Mouse (Mus musculus): Measurements from ENCODE around the gene Hivep3. TPM values are rescaled to one million over a fixed set of nuclear protein-coding genes. Genes with fewer than 3 reads are reported as not detected.

Gene Hivep3
- polyA plus RNA-seq, 1 experiment from 2014 or later: 13.8 TPM

DNA sequence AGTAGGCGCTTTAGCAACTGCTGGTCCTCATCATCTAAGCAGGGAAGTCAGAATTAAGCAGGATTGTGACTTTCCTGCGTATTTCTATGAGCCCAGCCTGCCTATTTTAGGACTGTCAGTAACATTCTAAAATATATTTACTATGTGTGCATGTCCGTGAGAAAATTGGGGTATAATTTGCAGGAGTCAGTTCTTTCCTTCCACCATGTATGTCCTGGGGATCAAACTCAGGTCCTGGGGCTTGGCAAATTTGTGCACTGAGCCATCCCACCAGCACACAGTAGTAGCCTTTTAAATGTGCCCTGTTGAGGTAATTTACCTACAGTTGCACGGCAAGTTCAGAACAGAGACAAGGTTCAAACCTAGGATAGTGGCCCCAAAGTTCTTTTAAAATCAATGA is 302.7 kb downstream of the Hivep3 start:
- H3K9ac ChIP-seq (ENCODE audit: low read length): no peak overlapping the region
- no peaks in the 10 kb centered on the region for H3K36me3 ChIP-seq (ENCODE audit: control insufficient read depth, insufficient read depth, low read length)
- no peak overlapping the region for H3K4me3 ChIP-seq (ENCODE audit: low read depth, low read length)
- 83% methylated on average over 4 of the region's 4 CpGs for WGBS
- no peaks in the 10 kb centered on the region for H3K9me3 ChIP-seq (replicated peaks; ENCODE audit: control insufficient read depth, low read length)
- no peak overlapping the region for H3K27ac ChIP-seq (ENCODE audit: low read depth, low read length)
- H3K4me1 ChIP-seq (ENCODE audit: control insufficient read depth, insufficient read depth, low read length): 0 out of 2 replicates have a peak, but pooled peaks cover 2% of the 10 kb centered on the region
- H3K27me3 ChIP-seq (replicated peaks; ENCODE audit: control insufficient read depth, insufficient read depth, low read length): peaks cover 29% of the 10 kb centered on the region
- no peak for DNase-seq (ENCODE audit: low spot score)
- no peak for ATAC-seq
- H3K4me2 ChIP-seq (ENCODE audit: low read length): no peak overlapping the region

DNA sequence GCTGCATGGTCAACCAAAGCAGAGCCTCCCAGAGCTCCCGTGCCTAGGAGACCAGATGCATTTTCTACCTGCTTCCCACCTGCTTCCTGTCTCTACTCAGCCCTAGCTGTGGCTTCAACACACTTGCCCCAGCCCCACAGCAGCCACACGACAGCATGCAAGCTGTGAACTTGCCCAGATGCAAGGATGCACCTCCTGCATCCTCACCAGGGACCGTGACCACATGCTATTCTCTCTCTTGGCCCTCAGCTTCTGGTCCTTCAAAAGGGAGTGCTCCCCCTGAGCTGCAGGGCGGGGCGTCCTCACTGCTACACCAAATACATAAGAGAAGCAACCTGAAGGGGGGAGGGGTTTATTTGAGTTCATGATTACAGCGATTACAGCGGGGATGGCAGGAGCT is 303.4 kb downstream of the Hivep3 start:
- WGBS: 54% methylated on average over 7 of the region's 7 CpGs
- peaks cover 22% of the 10 kb centered on the region for H3K27me3 ChIP-seq (replicated peaks; ENCODE audit: control insufficient read depth, insufficient read depth, low read length)
- no peak overlapping the region for H3K4me3 ChIP-seq (ENCODE audit: low read depth, low read length)
- no peak for ATAC-seq
- no peak for DNase-seq (ENCODE audit: low spot score)
- no peaks in the 10 kb centered on the region for H3K9me3 ChIP-seq (replicated peaks; ENCODE audit: control insufficient read depth, low read length)
- H3K27ac ChIP-seq (ENCODE audit: low read depth, low read length): no peak overlapping the region
- no peak overlapping the region for H3K4me2 ChIP-seq (ENCODE audit: low read length)
- H3K4me1 ChIP-seq (ENCODE audit: control insufficient read depth, insufficient read depth, low read length): 0 out of 2 replicates have a peak, but pooled peaks cover 2% of the 10 kb centered on the region
- H3K9ac ChIP-seq (ENCODE audit: low read length): no peak overlapping the region
- no peaks in the 10 kb centered on the region for H3K36me3 ChIP-seq (ENCODE audit: control insufficient read depth, insufficient read depth, low read length)

DNA sequence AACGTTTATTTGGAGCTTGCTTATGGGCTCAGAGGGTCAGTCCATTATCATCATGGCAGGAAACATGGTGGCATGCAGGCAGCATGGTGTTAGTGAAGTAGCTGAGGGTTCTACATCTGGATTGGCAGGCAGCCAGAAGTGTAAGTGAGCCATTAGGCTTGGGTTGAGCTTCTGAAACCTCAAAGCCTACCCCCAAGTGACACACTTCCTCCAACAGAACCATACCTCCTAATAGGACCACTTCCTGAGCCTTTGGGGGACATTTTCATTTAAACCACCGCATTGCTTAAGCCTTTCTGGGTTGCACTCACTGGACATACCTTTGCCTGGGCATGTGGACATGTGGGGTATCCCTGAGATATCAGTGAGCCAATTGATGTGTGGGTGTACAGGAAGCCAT is 307.9 kb downstream of the Hivep3 start:
- Histone ChIP-seq H3K27ac (ENCODE audit: low read depth, low read length) (no peak overlapping the region), H3K9ac (ENCODE audit: low read length) (no peak overlapping the region), H3K4me2 (ENCODE audit: low read length) (no peak overlapping the region), H3K9me3 (replicated peaks; ENCODE audit: control insufficient read depth, low read length) (no peaks in the 10 kb centered on the region), H3K36me3 (ENCODE audit: control insufficient read depth, insufficient read depth, low read length) (no peaks in the 10 kb centered on the region), H3K4me1 (ENCODE audit: control insufficient read depth, insufficient read depth, low read length) (peaks cover 9% of the 10 kb centered on the region), H3K4me3 (ENCODE audit: low read depth, low read length) (no peak overlapping the region), H3K27me3 (replicated peaks; ENCODE audit: control insufficient read depth, insufficient read depth, low read length) (no peaks in the 10 kb centered on the region)
- WGBS: 85% methylated on average over 2 of the region's 2 CpGs
- ATAC-seq (no peak), DNase-seq (ENCODE audit: low spot score) (no peak)

DNA sequence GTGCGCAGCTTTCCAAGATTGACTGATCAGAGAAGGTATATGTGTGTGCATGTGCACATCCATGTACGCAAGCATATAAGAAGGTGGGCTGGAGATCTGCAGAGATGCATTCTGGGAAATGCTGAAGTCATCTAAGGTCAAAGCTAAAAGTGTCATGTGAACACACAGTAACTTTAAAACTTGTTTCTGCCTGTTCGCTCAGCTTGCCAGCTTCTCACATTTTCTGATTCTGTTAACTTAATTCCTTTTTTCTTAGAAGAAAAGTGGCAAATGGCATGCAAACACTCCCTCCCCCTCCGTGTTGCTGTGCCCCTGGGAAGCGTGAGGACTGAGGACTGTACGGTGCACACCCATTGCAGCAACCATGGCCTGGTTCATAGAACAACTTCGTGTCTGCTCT is 308.9 kb downstream of the Hivep3 start:
- H3K4me3 ChIP-seq (ENCODE audit: low read depth, low read length): no peak overlapping the region
- H3K27ac ChIP-seq (ENCODE audit: low read depth, low read length): no peak overlapping the region
- H3K9me3 ChIP-seq (replicated peaks; ENCODE audit: control insufficient read depth, low read length): no peaks in the 10 kb centered on the region
- DNase-seq (ENCODE audit: low spot score) (no peak), ATAC-seq (no peak)
- H3K27me3 ChIP-seq (replicated peaks; ENCODE audit: control insufficient read depth, insufficient read depth, low read length): no peaks in the 10 kb centered on the region
- H3K9ac ChIP-seq (ENCODE audit: low read length): no peak overlapping the region
- peaks cover 9% of the 10 kb centered on the region for H3K4me1 ChIP-seq (ENCODE audit: control insufficient read depth, insufficient read depth, low read length)
- WGBS: 87% methylated on average over 7 of the region's 7 CpGs
- H3K4me2 ChIP-seq (ENCODE audit: low read length): no peak overlapping the region
- H3K36me3 ChIP-seq (ENCODE audit: control insufficient read depth, insufficient read depth, low read length): no peaks in the 10 kb centered on the region

- Histone ChIP-seq H3K27ac (ENCODE audit: low read depth, low read length) (peak overlapping the region; percentile 85), H3K9ac (ENCODE audit: low read length) (no peak overlapping the region), H3K4me2 (ENCODE audit: low read length) (no peak overlapping the region), H3K9me3 (replicated peaks; ENCODE audit: control insufficient read depth, low read length) (no peaks in the 10 kb centered on the region), H3K4me3 (ENCODE audit: low read depth, low read length) (no peak overlapping the region), H3K36me3 (ENCODE audit: control insufficient read depth, insufficient read depth, low read length) (no peaks in the 10 kb centered on the region), H3K27me3 (replicated peaks; ENCODE audit: control insufficient read depth, insufficient read depth, low read length) (no peaks in the 10 kb centered on the region), H3K4me1 (ENCODE audit: control insufficient read depth, insufficient read depth, low read length) (peaks cover 9% of the 10 kb centered on the region)
- ATAC-seq: peak; percentile 21; the same call in 1 of the 2 replicates
- WGBS: 78% methylated on average over 5 of the region's 5 CpGs
- DNase-seq (ENCODE audit: low spot score): no peak
Measured at GRCm38 (mm10) chr4:120044612-120045011, 311.0 kb downstream of the Hivep3 start.

DNA sequence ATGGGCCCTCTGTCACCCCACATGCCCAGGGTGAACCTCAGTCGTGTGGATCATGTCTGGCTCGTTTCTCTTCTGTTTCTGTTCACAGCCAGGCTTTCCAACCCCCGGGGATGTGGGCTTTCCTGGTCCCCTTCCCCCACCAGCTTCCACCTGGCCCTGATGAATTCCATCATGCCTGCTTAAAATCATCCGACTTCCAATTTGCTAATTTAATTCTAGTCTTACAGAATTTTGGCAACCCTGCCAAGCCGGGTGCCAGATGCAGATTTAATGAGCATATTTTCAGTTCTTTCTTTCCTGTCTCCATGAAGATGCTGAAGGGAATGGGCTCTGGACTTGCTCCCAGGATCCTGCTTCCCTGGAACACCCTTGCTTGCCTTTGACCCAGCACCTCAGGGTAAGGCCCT is 311.6 kb downstream of the Hivep3 start:
- 16% methylated on average over 5 of the region's 5 CpGs for WGBS
- H3K27me3 ChIP-seq (replicated peaks; ENCODE audit: control insufficient read depth, insufficient read depth, low read length): no peaks in the 10 kb centered on the region
- no peak overlapping the region for H3K4me3 ChIP-seq (ENCODE audit: low read depth, low read length)
- H3K9ac ChIP-seq (ENCODE audit: low read length): no peak overlapping the region
- H3K4me1 ChIP-seq (ENCODE audit: control insufficient read depth, insufficient read depth, low read length): peaks cover 9% of the 10 kb centered on the region
- no peak overlapping the region for H3K4me2 ChIP-seq (ENCODE audit: low read length)
- peak; percentile 87 for DNase-seq (ENCODE audit: low spot score)
- H3K36me3 ChIP-seq (ENCODE audit: control insufficient read depth, insufficient read depth, low read length): no peaks in the 10 kb centered on the region
- peak; percentile 79; the same call in 1 of the 2 replicates for ATAC-seq
- no peaks in the 10 kb centered on the region for H3K9me3 ChIP-seq (replicated peaks; ENCODE audit: control insufficient read depth, low read length)
- H3K27ac ChIP-seq (ENCODE audit: low read depth, low read length): peak overlapping the region; percentile 85

DNA sequence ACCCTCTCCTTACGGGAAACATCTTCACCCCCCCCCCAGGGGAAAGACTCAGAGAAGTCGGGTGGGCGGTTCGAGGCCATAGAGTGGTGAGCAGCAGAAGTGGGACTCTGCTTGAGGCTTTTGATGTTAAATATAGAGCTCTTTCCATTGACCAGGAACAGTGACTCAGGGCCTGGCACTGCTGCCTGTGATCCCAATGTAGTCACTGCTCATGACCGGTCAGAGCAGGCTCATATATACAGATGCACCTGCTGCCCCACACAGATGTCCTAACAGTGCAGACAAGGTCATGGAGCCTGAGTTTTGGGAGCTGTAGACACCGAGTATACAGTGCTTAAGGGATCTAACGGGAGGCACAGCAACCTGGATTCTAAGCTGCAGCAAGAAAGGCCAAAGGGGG is 312.3 kb downstream of the Hivep3 start:
- H3K27me3 ChIP-seq (replicated peaks; ENCODE audit: control insufficient read depth, insufficient read depth, low read length): no peaks in the 10 kb centered on the region
- H3K4me2 ChIP-seq (ENCODE audit: low read length): no peak overlapping the region
- H3K9me3 ChIP-seq (replicated peaks; ENCODE audit: control insufficient read depth, low read length): no peaks in the 10 kb centered on the region
- DNase-seq (ENCODE audit: low spot score) (no peak), ATAC-seq (no peak)
- H3K27ac ChIP-seq (ENCODE audit: low read depth, low read length): peak overlapping the region; percentile 85
- H3K9ac ChIP-seq (ENCODE audit: low read length): no peak overlapping the region
- H3K4me3 ChIP-seq (ENCODE audit: low read depth, low read length): no peak overlapping the region
- no peaks in the 10 kb centered on the region for H3K36me3 ChIP-seq (ENCODE audit: control insufficient read depth, insufficient read depth, low read length)
- peaks cover 9% of the 10 kb centered on the region for H3K4me1 ChIP-seq (ENCODE audit: control insufficient read depth, insufficient read depth, low read length)
- WGBS: 88% methylated on average over 7 of the region's 7 CpGs

GRCm38 (mm10) chr4:120047060-120047459 is 313.5 kb downstream of the Hivep3 start:
- ATAC-seq (no peak), DNase-seq (ENCODE audit: low spot score) (no peak)
- Histone ChIP-seq H3K27ac (ENCODE audit: low read depth, low read length) (no peak overlapping the region), H3K36me3 (ENCODE audit: control insufficient read depth, insufficient read depth, low read length) (no peaks in the 10 kb centered on the region), H3K9me3 (replicated peaks; ENCODE audit: control insufficient read depth, low read length) (no peaks in the 10 kb centered on the region), H3K4me3 (ENCODE audit: low read depth, low read length) (no peak overlapping the region), H3K27me3 (replicated peaks; ENCODE audit: control insufficient read depth, insufficient read depth, low read length) (no peaks in the 10 kb centered on the region), H3K4me1 (ENCODE audit: control insufficient read depth, insufficient read depth, low read length) (peaks cover 9% of the 10 kb centered on the region), H3K9ac (ENCODE audit: low read length) (no peak overlapping the region), H3K4me2 (ENCODE audit: low read length) (no peak overlapping the region)
- WGBS: 30% methylated on average over 4 of the region's 4 CpGs

GRCm38 (mm10) chr4:120048274-120048673 is 314.7 kb downstream of the Hivep3 start:
- Histone ChIP-seq H3K4me3 (ENCODE audit: low read depth, low read length) (no peak overlapping the region), H3K9me3 (replicated peaks; ENCODE audit: control insufficient read depth, low read length) (no peaks in the 10 kb centered on the region), H3K27ac (ENCODE audit: low read depth, low read length) (no peak overlapping the region), H3K27me3 (replicated peaks; ENCODE audit: control insufficient read depth, insufficient read depth, low read length) (no peaks in the 10 kb centered on the region), H3K4me1 (ENCODE audit: control insufficient read depth, insufficient read depth, low read length) (peaks cover 9% of the 10 kb centered on the region), H3K4me2 (ENCODE audit: low read length) (no peak overlapping the region), H3K9ac (ENCODE audit: low read length) (no peak overlapping the region), H3K36me3 (ENCODE audit: control insufficient read depth, insufficient read depth, low read length) (no peaks in the 10 kb centered on the region)
- ATAC-seq: no peak
- no peak for DNase-seq (ENCODE audit: low spot score)
- WGBS: 81% methylated on average over 4 of the region's 4 CpGs

Data from forebrain, embryonic 14.5 days (tissue).